8 mouse cellular contexts compared by ENCODE assay signal in the genomic region with DNA sequence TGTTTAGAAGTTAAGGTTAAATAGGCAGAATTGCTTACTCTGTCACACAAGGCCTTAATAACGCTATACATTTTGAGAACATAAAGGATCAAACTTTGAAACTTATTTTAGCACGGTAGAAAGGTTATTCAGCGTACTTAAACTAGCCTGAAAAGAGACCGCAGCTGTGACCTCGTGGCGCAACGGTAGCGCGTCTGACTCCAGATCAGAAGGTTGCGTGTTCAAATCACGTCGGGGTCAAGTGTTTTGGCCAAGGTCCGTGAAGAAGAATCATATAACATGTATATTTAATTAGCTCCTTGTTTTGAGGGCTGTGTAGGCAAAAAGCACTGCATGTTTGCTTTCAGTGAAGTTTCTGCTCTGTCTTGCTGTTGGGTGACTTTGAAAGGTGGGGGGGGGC. TPM values are rescaled to one million over a fixed set of nuclear protein-coding genes. Genes with fewer than 3 reads are reported as not detected.
DNase-seq lines count a peak whose midpoint lies in the region; ATAC-seq and TF ChIP-seq lines count a peak whose summit lies in the region.

No protein-coding gene starts in this region.

- TF ChIP-seq CTCF in midbrain, postnatal 0 days (IDR thresholded peaks at IDR 0.05): no peak

- no peaks in the 10 kb centered on the region for H3K9me3 ChIP-seq in forebrain, embryonic 11.5 days (ENCODE audit: control insufficient read depth, low read length)
- no peaks in the 10 kb centered on the region for H3K9me3 ChIP-seq in forebrain, embryonic 16.5 days (ENCODE audit: control insufficient read depth, low read length)
- H3K9me3 ChIP-seq in forebrain, embryonic 13.5 days (replicated peaks): no peaks in the 10 kb centered on the region
- H3K9me3 ChIP-seq in limb, embryonic 11.5 days (ENCODE audit: control insufficient read depth, low read length): no peaks in the 10 kb centered on the region
- H3K9me3 ChIP-seq in midbrain, postnatal 0 days (ENCODE audit: low read length): no peaks in the 10 kb centered on the region

- ATAC-seq in forebrain, embryonic 11.5 days (replicated peaks; ENCODE audit: low FRiP score): no peak
- no peak for ATAC-seq in forebrain, embryonic 16.5 days
- ATAC-seq in forebrain, embryonic 13.5 days: no peak
- no peak; the same call in 1 of the 2 replicates for ATAC-seq in limb, embryonic 11.5 days (ENCODE audit: insufficient number of reproducible peaks, low FRiP score, low TSS enrichment, low read depth)
- ATAC-seq in midbrain, postnatal 0 days (ENCODE audit: low FRiP score): no peak

- no peaks in the 10 kb centered on the region for H3K27me3 ChIP-seq in forebrain, embryonic 11.5 days (ENCODE audit: control insufficient read depth, insufficient read depth, low read length)
- H3K27me3 ChIP-seq in forebrain, embryonic 16.5 days (replicated peaks; ENCODE audit: control insufficient read depth, insufficient read depth, low read length): no peaks in the 10 kb centered on the region
- H3K27me3 ChIP-seq in forebrain, embryonic 13.5 days: no peaks in the 10 kb centered on the region
- no peaks in the 10 kb centered on the region for H3K27me3 ChIP-seq in limb, embryonic 11.5 days (ENCODE audit: control insufficient read depth, insufficient read depth, low read length)
- peaks cover 3% of the 10 kb centered on the region; the same call in 1 of the 2 replicates for H3K27me3 ChIP-seq in midbrain, postnatal 0 days (ENCODE audit: insufficient read depth, low read length)

- H3K4me3 ChIP-seq in forebrain, embryonic 11.5 days (ENCODE audit: low read depth, low read length): peak overlapping the region; percentile 28
- H3K4me3 ChIP-seq in forebrain, embryonic 16.5 days (replicated peaks; ENCODE audit: low read length): no peak overlapping the region
- H3K4me3 ChIP-seq in forebrain, embryonic 13.5 days: peak overlapping the region; percentile 23; the same call in 1 of the 2 replicates
- peak overlapping the region; percentile 9 for H3K4me3 ChIP-seq in limb, embryonic 11.5 days (ENCODE audit: low read depth, low read length)
- no peak overlapping the region for H3K4me3 ChIP-seq in midbrain, postnatal 0 days (ENCODE audit: low read depth, low read length)

- WGBS in forebrain, embryonic 11.5 days: 1% methylated on average over 13 of the region's 13 CpGs
- 11% methylated on average over 13 of the region's 13 CpGs for WGBS in forebrain, embryonic 16.5 days
- 4% methylated on average over 13 of the region's 13 CpGs for WGBS in forebrain, embryonic 13.5 days
- 2% methylated on average over 13 of the region's 13 CpGs for WGBS in limb, embryonic 11.5 days
- 16% methylated on average over 13 of the region's 13 CpGs for WGBS in midbrain, postnatal 0 days

- DNase-seq in forebrain, embryonic 11.5 days (ENCODE audit: low spot score): peak; percentile 78
- peak; percentile 84 for DNase-seq in ES-CJ7 (ENCODE audit: low read depth, low spot score)
- peak; percentile 87 for DNase-seq in limb, embryonic 11.5 days (ENCODE audit: low spot score)
- peak; percentile 27 for DNase-seq in midbrain, postnatal 0 days (ENCODE audit: low spot score)
- DNase-seq in left cerebral cortex, postnatal 36 days (ENCODE audit: low spot score in 2 of 2): no peak
- no peak for DNase-seq in layer of hippocampus, adult 9-10 months (ENCODE audit: low spot score)

- H3K36me3 ChIP-seq in forebrain, embryonic 11.5 days (ENCODE audit: control insufficient read depth, insufficient read depth, low read length): no peaks in the 10 kb centered on the region
- H3K36me3 ChIP-seq in forebrain, embryonic 16.5 days (ENCODE audit: control insufficient read depth, insufficient read depth): no peaks in the 10 kb centered on the region
- no peaks in the 10 kb centered on the region for H3K36me3 ChIP-seq in forebrain, embryonic 13.5 days (ENCODE audit: poor library complexity, severe bottlenecking)
- H3K36me3 ChIP-seq in limb, embryonic 11.5 days (ENCODE audit: control insufficient read depth, insufficient read depth, low read length): no peaks in the 10 kb centered on the region
- no peaks in the 10 kb centered on the region for H3K36me3 ChIP-seq in midbrain, postnatal 0 days (ENCODE audit: insufficient read depth, low read length)

- intact Hi-C loops in left cerebral cortex, postnatal 36 days (cut with DNase I): no loop called here

- no peak overlapping the region for H3K27ac ChIP-seq in forebrain, embryonic 11.5 days (ENCODE audit: low read depth, low read length)
- no peak overlapping the region for H3K27ac ChIP-seq in forebrain, embryonic 16.5 days (ENCODE audit: low read length)
- H3K27ac ChIP-seq in forebrain, embryonic 13.5 days: no peak overlapping the region
- H3K27ac ChIP-seq in limb, embryonic 11.5 days (replicated peaks; ENCODE audit: low read depth, low read length): no peak overlapping the region
- no peak overlapping the region for H3K27ac ChIP-seq in midbrain, postnatal 0 days (ENCODE audit: low read depth, low read length)

- peak overlapping the region; percentile 55; the same call in 1 of the 2 replicates for H3K4me2 ChIP-seq in forebrain, embryonic 11.5 days (ENCODE audit: low read depth, low read length, severe bottlenecking)
- no peak overlapping the region for H3K4me2 ChIP-seq in forebrain, embryonic 16.5 days (ENCODE audit: low read length)
- H3K4me2 ChIP-seq in forebrain, embryonic 13.5 days: peak overlapping the region; percentile 51
- H3K4me2 ChIP-seq in limb, embryonic 11.5 days (ENCODE audit: low read depth, severe bottlenecking): peak overlapping the region; percentile 32
- peak overlapping the region; percentile 30; the same call in 1 of the 2 replicates for H3K4me2 ChIP-seq in midbrain, postnatal 0 days (ENCODE audit: low read depth, low read length, poor library complexity, severe bottlenecking)

- H3K9ac ChIP-seq in forebrain, embryonic 11.5 days (ENCODE audit: low read length): no peak overlapping the region
- no peak overlapping the region for H3K9ac ChIP-seq in forebrain, embryonic 16.5 days (replicated peaks; ENCODE audit: low read depth, low read length)
- H3K9ac ChIP-seq in forebrain, embryonic 13.5 days: no peak overlapping the region
- no peak overlapping the region for H3K9ac ChIP-seq in limb, embryonic 11.5 days (ENCODE audit: low read length)
- no peak overlapping the region for H3K9ac ChIP-seq in midbrain, postnatal 0 days (replicated peaks; ENCODE audit: low read length, poor library complexity, severe bottlenecking)

- peaks cover 2% of the 10 kb centered on the region; the same call in 1 of the 2 replicates for H3K4me1 ChIP-seq in forebrain, embryonic 11.5 days (replicated peaks; ENCODE audit: control insufficient read depth, insufficient read depth, low read length)
- peaks cover 5% of the 10 kb centered on the region; the same call in 1 of the 2 replicates for H3K4me1 ChIP-seq in forebrain, embryonic 16.5 days (replicated peaks; ENCODE audit: control insufficient read depth, insufficient read depth, low read length)
- H3K4me1 ChIP-seq in forebrain, embryonic 13.5 days: peaks cover 10% of the 10 kb centered on the region; the same call in 1 of the 2 replicates
- peaks cover 4% of the 10 kb centered on the region; the same call in 1 of the 2 replicates for H3K4me1 ChIP-seq in limb, embryonic 11.5 days (ENCODE audit: control insufficient read depth, insufficient read depth, low read length)
- H3K4me1 ChIP-seq in midbrain, postnatal 0 days (ENCODE audit: insufficient read depth, low read length): no peaks in the 10 kb centered on the region; the same call in 1 of the 2 replicates

RNA-seq across cellular contexts. Expression of a gene that starts 17.7 kb away (rescaled TPM):
- 0.48 and 0.59 TPM in 2 replicates for polyA plus RNA-seq in forebrain, embryonic 11.5 days (2014; fragmentation: Nextera tagmentation; extraction: Ambion mirVana)
- 0.18 TPM in 1 of 2 replicates, not detected in the other for polyA plus RNA-seq in forebrain, embryonic 16.5 days (2015; fragmentation: Nextera tagmentation; extraction: Ambion mirVana)
- polyA plus RNA-seq in forebrain, embryonic 13.5 days (2015; fragmentation: Nextera tagmentation; extraction: Ambion mirVana): 0.08 and 0.21 TPM in 2 replicates
- polyA plus RNA-seq in limb, embryonic 11.5 days (2014; fragmentation: Nextera tagmentation; extraction: Ambion mirVana): 1.3 and 2.2 TPM in 2 replicates
- total RNA-seq in midbrain, postnatal 0 days (2014; rRNA removed): 0.16 TPM in 1 of 2 replicates, not detected in the other
- polyA plus RNA-seq in midbrain, postnatal 0 days (2015; fragmentation: Nextera tagmentation; extraction: Ambion mirVana): not detected in 2 replicates
- total RNA-seq in left cerebral cortex, postnatal 36 days (2021): 1 to 10 TPM in 1 of 2 experiments, under 1 TPM in 1; 0.93 to 1.5 TPM

RNA-seq across cellular contexts. Expression of a gene that starts 24.5 kb away (rescaled TPM):
- polyA plus RNA-seq in forebrain, embryonic 11.5 days (2014; fragmentation: Nextera tagmentation; extraction: Ambion mirVana): 2.0 and 4.9 TPM in 2 replicates
- 2.9 and 4.6 TPM in 2 replicates for polyA plus RNA-seq in forebrain, embryonic 16.5 days (2015; fragmentation: Nextera tagmentation; extraction: Ambion mirVana)
- polyA plus RNA-seq in forebrain, embryonic 13.5 days (2015; fragmentation: Nextera tagmentation; extraction: Ambion mirVana): 5.2 and 6.4 TPM in 2 replicates
- polyA plus RNA-seq in limb, embryonic 11.5 days (2014; fragmentation: Nextera tagmentation; extraction: Ambion mirVana): 4.0 and 5.6 TPM in 2 replicates
- total RNA-seq in midbrain, postnatal 0 days (2014; rRNA removed): 1,176 and 1,474 TPM in 2 replicates
- polyA plus RNA-seq in midbrain, postnatal 0 days (2015; fragmentation: Nextera tagmentation; extraction: Ambion mirVana): 3.9 and 4.0 TPM in 2 replicates
- 100 to 1,000 TPM; 319 to 326 TPM for total RNA-seq in left cerebral cortex, postnatal 36 days (2021)

RNA-seq across cellular contexts. Expression of a gene that starts 27.4 kb away (rescaled TPM):
- polyA plus RNA-seq in forebrain, embryonic 11.5 days (2014; fragmentation: Nextera tagmentation; extraction: Ambion mirVana): 7.7 and 9.3 TPM in 2 replicates
- polyA plus RNA-seq in forebrain, embryonic 16.5 days (2015; fragmentation: Nextera tagmentation; extraction: Ambion mirVana): not detected in 2 replicates
- polyA plus RNA-seq in forebrain, embryonic 13.5 days (2015; fragmentation: Nextera tagmentation; extraction: Ambion mirVana): 9.5 and 10.0 TPM in 2 replicates
- polyA plus RNA-seq in limb, embryonic 11.5 days (2014; fragmentation: Nextera tagmentation; extraction: Ambion mirVana): 5.1 and 7.9 TPM in 2 replicates
- total RNA-seq in midbrain, postnatal 0 days (2014; rRNA removed): 52.3 and 293 TPM in 2 replicates
- polyA plus RNA-seq in midbrain, postnatal 0 days (2015; fragmentation: Nextera tagmentation; extraction: Ambion mirVana): 0.54 and 1.5 TPM in 2 replicates
- total RNA-seq in left cerebral cortex, postnatal 36 days (2021): 1 to 10 TPM; 6.2 to 7.0 TPM

RNA-seq across cellular contexts. Expression of a gene that starts 28.9 kb away (rescaled TPM):
- polyA plus RNA-seq in forebrain, embryonic 11.5 days (2014; fragmentation: Nextera tagmentation; extraction: Ambion mirVana): 5.2 and 5.7 TPM in 2 replicates
- polyA plus RNA-seq in forebrain, embryonic 16.5 days (2015; fragmentation: Nextera tagmentation; extraction: Ambion mirVana): 1.5 and 3.2 TPM in 2 replicates
- 10.0 and 11.6 TPM in 2 replicates for polyA plus RNA-seq in forebrain, embryonic 13.5 days (2015; fragmentation: Nextera tagmentation; extraction: Ambion mirVana)
- polyA plus RNA-seq in limb, embryonic 11.5 days (2014; fragmentation: Nextera tagmentation; extraction: Ambion mirVana): 7.0 and 9.4 TPM in 2 replicates
- total RNA-seq in midbrain, postnatal 0 days (2014; rRNA removed): 99.4 and 262 TPM in 2 replicates
- not detected in 2 replicates for polyA plus RNA-seq in midbrain, postnatal 0 days (2015; fragmentation: Nextera tagmentation; extraction: Ambion mirVana)
- 1 to 10 TPM; 3.6 to 4.6 TPM for total RNA-seq in left cerebral cortex, postnatal 36 days (2021)

RNA-seq across cellular contexts. Expression of a gene that starts 36.8 kb away (rescaled TPM):
- 0.85 and 1.2 TPM in 2 replicates for polyA plus RNA-seq in forebrain, embryonic 11.5 days (2014; fragmentation: Nextera tagmentation; extraction: Ambion mirVana)
- polyA plus RNA-seq in forebrain, embryonic 16.5 days (2015; fragmentation: Nextera tagmentation; extraction: Ambion mirVana): 0.23 and 0.47 TPM in 2 replicates
- polyA plus RNA-seq in forebrain, embryonic 13.5 days (2015; fragmentation: Nextera tagmentation; extraction: Ambion mirVana): 0.76 and 0.97 TPM in 2 replicates
- polyA plus RNA-seq in limb, embryonic 11.5 days (2014; fragmentation: Nextera tagmentation; extraction: Ambion mirVana): 0.79 and 1.0 TPM in 2 replicates
- total RNA-seq in midbrain, postnatal 0 days (2014; rRNA removed): 8.7 and 34.2 TPM in 2 replicates
- polyA plus RNA-seq in midbrain, postnatal 0 days (2015; fragmentation: Nextera tagmentation; extraction: Ambion mirVana): 0.16 TPM in 1 of 2 replicates, not detected in the other
- 1 to 10 TPM in 1 of 2 experiments, under 1 TPM in 1; 0.79 to 1.2 TPM for total RNA-seq in left cerebral cortex, postnatal 36 days (2021)

Comparison
In these comparisons a context has a peak if more than half of its experiments do, and no peak if none do; other contexts are left out.
1. H3K4me3 ChIP-seq: peak in forebrain, embryonic 11.5 days (single experiment), forebrain, embryonic 13.5 days (single experiment) and limb, embryonic 11.5 days (single experiment); none in forebrain, embryonic 16.5 days (single experiment) and midbrain, postnatal 0 days (single experiment).
2. DNase-seq: peak in forebrain, embryonic 11.5 days (single experiment), ES-CJ7 (single experiment), limb, embryonic 11.5 days (single experiment) and midbrain, postnatal 0 days (single experiment); none in left cerebral cortex, postnatal 36 days (0 of 2) and layer of hippocampus, adult 9-10 months (single experiment).